Mouse (Mus musculus) cerebellum, adult 11-12 months (tissue): ENCODE data around the gene Nptxr.

Source experiments
- DNase-seq: peaks from one replicate; pipeline ENCODE4 v3.0.0; 2022

Gene Nptxr

GRCm38 (mm10) chr15:79790111-79790510 lies 14.5 kb downstream of the Nptxr start:
- peak; percentile 74 for DNase-seq

GRCm38 (mm10) chr15:79787815-79788214 lies 16.8 kb downstream of the Nptxr start:
- DNase-seq, result peak; percentile 16

- DNase-seq, result peak; percentile 33
Observed at GRCm38 (mm10) chr15:79785056-79785455, 19.5 kb downstream of the Nptxr start.

- DNase-seq, result no peak
Observed at GRCm38 (mm10) chr15:79777749-79778148, 26.8 kb downstream of the Nptxr start, which contains the start of gene Dnal4. Dnal4 (minus strand) TSS chr15:79777849.

- no peak for DNase-seq
Observed at GRCm38 (mm10) chr15:79775662-79776061, 28.9 kb downstream of the Nptxr start.

GRCm38 (mm10) chr15:79774117-79775027 lies 30.2 kb downstream of the Nptxr start:
- peak; percentile 98 for DNase-seq

- DNase-seq, result no peak
Observed at GRCm38 (mm10) chr15:79770629-79771240, 33.8 kb downstream of the Nptxr start.

- no peak for DNase-seq
Observed at GRCm38 (mm10) chr15:79768302-79768701, 36.3 kb downstream of the Nptxr start.

GRCm38 (mm10) chr15:79767327-79767961 lies 37.1 kb downstream of the Nptxr start:
- DNase-seq, result no peak

GRCm38 (mm10) chr15:79766586-79767071 lies 37.9 kb downstream of the Nptxr start:
- DNase-seq, result peak; percentile 67

GRCm38 (mm10) chr15:79766168-79766567 lies 38.4 kb downstream of the Nptxr start:
- DNase-seq, result peak; percentile 50

GRCm38 (mm10) chr15:79765361-79765760 lies 39.2 kb downstream of the Nptxr start:
- peak; percentile 84 for DNase-seq

GRCm38 (mm10) chr15:79764539-79765267 lies 39.9 kb downstream of the Nptxr start:
- DNase-seq, result peak; percentile 82

- DNase-seq, result peak; percentile 93
Observed at GRCm38 (mm10) chr15:79763601-79764246, 40.8 kb downstream of the Nptxr start.

- peak; percentile 62 for DNase-seq
Observed at GRCm38 (mm10) chr15:79763001-79763400, 41.6 kb downstream of the Nptxr start.

GRCm38 (mm10) chr15:79760956-79761355 lies 43.6 kb downstream of the Nptxr start:
- no peak for DNase-seq

- DNase-seq, result no peak
Observed at GRCm38 (mm10) chr15:79757118-79757517, 47.4 kb downstream of the Nptxr start.

- DNase-seq, result no peak
Observed at GRCm38 (mm10) chr15:79755977-79756625, 48.5 kb downstream of the Nptxr start.

- DNase-seq, result no peak
Observed at GRCm38 (mm10) chr15:79755176-79755575, 49.4 kb downstream of the Nptxr start.

- no peak for DNase-seq
Observed at GRCm38 (mm10) chr15:79753873-79754272, 50.7 kb downstream of the Nptxr start.

- DNase-seq, result no peak
Observed at GRCm38 (mm10) chr15:79753420-79753752, 51.2 kb downstream of the Nptxr start.
